Mouse (Mus musculus) liver, embryonic 14.5 days (tissue): ENCODE measurements around the gene Sumo2. TPM values are rescaled to one million over a fixed set of nuclear protein-coding genes. Genes with fewer than 3 reads are reported as not detected.
"Not testable (repeated sequence)": the region's sequence is repeated elsewhere in the genome, so short reads cannot be mapped to it uniquely, and the experiment has no call there.

ENCODE experiments used
- ATAC-seq: fragments of 200-750 bp; cut with Nextera tagmentation; 2 replicates; pipeline ENCODE4 v1.8.0; 2017; ENCODE audit warnings: moderate number of reproducible peaks, mild to moderate bottlenecking, moderate library complexity; ENCODE audit not compliant: insufficient read depth
- DNase-seq, 3 experiments: peaks; one replicate each; pipeline ENCODE4 v3.0.0-alpha.2; 2012 to 2013; ENCODE audit warnings: low read depth in 3 of 3, low spot score in 3 of 3
- H3K27ac ChIP-seq: fragments of 300-500 bp; sonication (generic); 2 replicates; pipeline ENCODE4 v1.5.1; 2014; ENCODE audit warnings: moderate library complexity, mild to moderate bottlenecking, control low read depth, inconsistent platforms
- H3K27me3 ChIP-seq: fragments of 300-500 bp; sonication (generic); 2 replicates; pipeline ENCODE4 v1.6.1; 2014; ENCODE audit warnings: mild to moderate bottlenecking, low read length, moderate library complexity; ENCODE audit not compliant: control insufficient read depth, insufficient read depth
- H3K36me3 ChIP-seq: fragments of 300-500 bp; sonication (generic); replicated peaks from 2 replicates; pipeline ENCODE4 v1.6.1; 2014; ENCODE audit warnings: low read depth; ENCODE audit not compliant: control insufficient read depth, insufficient read depth
- H3K4me1 ChIP-seq, 2 experiments: fragments of 200-500 bp in 1 of 2; fragments of 300-500 bp in 1 of 2; sonication (generic) in 1 of 2; replicated peaks; 2 replicates each; pipeline ENCODE4 v1.6.1; 2012 to 2014; ENCODE audit warnings: antibody characterized with exemption in 1 of 2, inconsistent platforms in 1 of 2, low read length in 1 of 2; ENCODE audit not compliant: control insufficient read depth in 2 of 2, insufficient read depth in 2 of 2
- H3K4me2 ChIP-seq: fragments of 300-500 bp; sonication (generic); 2 replicates; pipeline ENCODE4 v1.6.1; 2014; ENCODE audit warnings: low read depth, mild to moderate bottlenecking, control low read depth, moderate library complexity
- H3K4me3 ChIP-seq, 2 experiments: fragments of 200-500 bp in 1 of 2; fragments of 300-500 bp in 1 of 2; sonication (generic) in 1 of 2; 2 replicates each; pipeline ENCODE4 v1.5.1; 2012 to 2014; ENCODE audit warnings: low read depth in 2 of 2, low read length in 2 of 2, mild to moderate bottlenecking in 2 of 2, control low read depth in 1 of 2, inconsistent platforms in 1 of 2, moderate library complexity in 1 of 2; ENCODE audit not compliant: insufficient read depth in 1 of 2
- H3K9ac ChIP-seq: fragments of 300-500 bp; sonication (generic); replicated peaks from 2 replicates; pipeline ENCODE4 v1.6.1; 2014; ENCODE audit warnings: mild to moderate bottlenecking, control low read depth, moderate library complexity
- H3K9me3 ChIP-seq: fragments of 300-500 bp; sonication (generic); 2 replicates; pipeline ENCODE4 v1.6.1; 2016; ENCODE audit warnings: low read length, mixed read lengths; ENCODE audit not compliant: control insufficient read depth
- CTCF ChIP-seq: IDR thresholded peaks from 2 replicates; pipeline ENCODE4 v1.5.1; 2016; ENCODE audit warnings: antibody characterized with exemption, low read depth, control low read depth
- EP300 ChIP-seq: IDR thresholded peaks from 2 replicates; pipeline ENCODE4 v1.6.1; 2016; ENCODE audit warnings: antibody characterized with exemption, low read depth
- WGBS: fragments of 180-500 bp; shearing (Covaris S2); extraction: QIAGEN DNeasy Blood & Tissue Kit; methylation state at CpG from one replicate; pipeline ENCODE4 v1.1.7; 2014; ENCODE audit not compliant: insufficient replicate concordance; 5-methylcytosine and 5-hydroxymethylcytosine counted together
- polyA plus RNA-seq, 2 experiments: library from polyadenylated mRNA; depleted of rRNA in 1 of 2; stranded (reverse) in 1 of 2; unstranded in 1 of 2; fragments of >200 nt; fragmentation: Nextera tagmentation in 1 of 2; extraction: Ambion mirVana in 1 of 2; gene quantifications; 2 replicates each; pipeline versions ENCODE4 v1.2.1 to v1.2.3; 2012 to 2014

The Sumo2 gene
- polyA plus RNA-seq, 2 experiments, result 198 to 393 TPM

DNA sequence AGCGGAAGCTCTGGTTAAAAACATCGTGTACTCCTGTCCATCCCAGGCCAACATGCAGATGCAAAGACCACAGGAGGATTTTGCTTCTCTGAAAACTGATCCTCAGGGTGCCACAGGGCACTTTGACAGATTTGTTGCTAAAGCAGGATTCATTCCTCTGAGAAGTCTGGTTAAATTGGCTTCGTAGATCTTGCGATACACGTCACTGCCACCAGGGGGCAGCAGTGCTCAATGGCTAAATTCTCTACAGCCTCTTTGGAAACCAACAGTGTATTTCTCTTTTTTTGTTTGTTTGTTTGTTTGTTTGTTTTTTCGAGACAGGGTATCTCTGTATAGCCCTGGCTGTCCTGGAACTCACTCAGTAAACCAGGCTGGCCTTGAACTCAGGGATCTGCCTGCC is 52.4 kb downstream of the Sumo2 start:
- H3K4me2 ChIP-seq, result no peak overlapping the region
- H3K27me3 ChIP-seq, result no peaks in the 10 kb centered on the region
- WGBS, result 18% methylated on average over 6 of the region's 6 CpGs
- no peak overlapping the region for H3K4me3 ChIP-seq
- H3K9ac ChIP-seq, result no peak overlapping the region
- H3K4me1 ChIP-seq, result no peaks in the 10 kb centered on the region
- TF ChIP-seq CTCF (peak; percentile 96), EP300 (no peak)
- peak; percentile 36; the same call in 1 of the 2 replicates for ATAC-seq
- H3K36me3 ChIP-seq, result no peaks in the 10 kb centered on the region
- no peaks in the 10 kb centered on the region for H3K9me3 ChIP-seq
- peak; percentile 56 to 70 (median 69) for DNase-seq
- no peak overlapping the region for H3K27ac ChIP-seq

DNA sequence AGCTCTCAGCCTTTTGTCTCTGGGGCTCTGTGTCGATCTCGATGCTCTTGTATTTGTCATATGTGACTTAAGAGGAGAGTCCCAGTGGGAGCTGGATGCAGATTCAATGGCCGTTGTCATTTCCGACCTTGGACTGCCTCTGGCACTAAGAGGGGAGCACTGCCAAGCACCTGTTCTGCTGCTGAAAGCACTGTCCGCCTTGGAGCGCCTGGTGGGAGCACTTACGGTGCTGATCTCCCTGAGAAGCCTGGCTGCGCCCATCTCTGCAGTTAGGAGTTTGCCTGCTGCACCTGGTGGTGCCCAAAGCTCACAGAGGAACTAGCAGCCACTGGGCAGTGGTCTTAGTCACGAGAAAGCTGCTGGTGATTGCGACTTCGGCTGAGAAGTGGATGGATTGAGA is 52.8 kb downstream of the Sumo2 start:
- Histone ChIP-seq H3K9me3 (no peaks in the 10 kb centered on the region), H3K9ac (no peak overlapping the region), H3K27me3 (no peaks in the 10 kb centered on the region), H3K27ac (no peak overlapping the region), H3K36me3 (no peaks in the 10 kb centered on the region), H3K4me3 (no peak overlapping the region), H3K4me2 (no peak overlapping the region), H3K4me1 (no peaks in the 10 kb centered on the region)
- DNase-seq (no peak), ATAC-seq (no peak)
- WGBS, result 66% methylated on average over 11 of the region's 11 CpGs
- TF ChIP-seq EP300, result no peak
- no peak for TF ChIP-seq CTCF

DNA sequence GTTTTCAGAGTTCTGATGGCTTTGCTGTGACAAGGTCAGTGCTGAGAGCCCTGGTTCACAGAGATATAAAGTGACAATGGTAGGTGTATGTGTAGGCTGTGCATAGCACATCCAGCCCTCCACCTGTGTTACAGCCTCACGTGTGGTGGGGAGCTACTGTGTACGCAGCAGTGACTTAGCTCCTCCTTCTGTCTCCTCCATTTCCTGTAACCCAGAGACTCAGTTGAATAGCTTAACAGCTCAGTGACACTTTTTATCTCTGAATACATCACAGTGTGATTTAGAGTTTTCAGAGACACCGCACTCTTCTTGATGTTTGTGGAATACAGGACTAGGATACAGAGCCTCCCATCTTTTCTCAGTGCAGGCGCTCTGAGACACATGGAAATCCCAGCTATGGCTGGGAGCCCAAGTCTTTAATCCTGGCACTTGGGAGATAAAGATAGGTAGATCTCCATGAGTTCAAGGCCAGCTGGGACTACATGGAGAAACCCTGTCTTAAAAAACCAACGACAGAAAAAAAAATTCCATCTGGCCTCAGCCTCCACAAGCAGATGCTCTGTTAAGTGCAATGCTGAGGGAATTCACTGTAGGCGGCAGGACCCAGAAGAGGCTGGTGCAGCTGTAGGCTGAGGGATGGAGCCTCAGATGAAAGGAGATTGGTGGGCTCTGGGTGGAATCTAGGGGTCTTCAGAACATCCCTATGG is 54.4 kb downstream of the Sumo2 start:
- Histone ChIP-seq H3K36me3 (no peaks in the 10 kb centered on the region), H3K9ac (no peak overlapping the region), H3K4me2 (no peak overlapping the region), H3K4me1 (no peaks in the 10 kb centered on the region; a peak in 2 of 4 replicates), H3K27ac (no peak overlapping the region), H3K9me3 (no peaks in the 10 kb centered on the region), H3K27me3 (no peaks in the 10 kb centered on the region), H3K4me3 (no peak overlapping the region)
- no peak for TF ChIP-seq CTCF
- TF ChIP-seq EP300, result no peak
- DNase-seq (no peak), ATAC-seq (no peak)
- 66% methylated on average over 6 of the region's 6 CpGs for WGBS

DNA sequence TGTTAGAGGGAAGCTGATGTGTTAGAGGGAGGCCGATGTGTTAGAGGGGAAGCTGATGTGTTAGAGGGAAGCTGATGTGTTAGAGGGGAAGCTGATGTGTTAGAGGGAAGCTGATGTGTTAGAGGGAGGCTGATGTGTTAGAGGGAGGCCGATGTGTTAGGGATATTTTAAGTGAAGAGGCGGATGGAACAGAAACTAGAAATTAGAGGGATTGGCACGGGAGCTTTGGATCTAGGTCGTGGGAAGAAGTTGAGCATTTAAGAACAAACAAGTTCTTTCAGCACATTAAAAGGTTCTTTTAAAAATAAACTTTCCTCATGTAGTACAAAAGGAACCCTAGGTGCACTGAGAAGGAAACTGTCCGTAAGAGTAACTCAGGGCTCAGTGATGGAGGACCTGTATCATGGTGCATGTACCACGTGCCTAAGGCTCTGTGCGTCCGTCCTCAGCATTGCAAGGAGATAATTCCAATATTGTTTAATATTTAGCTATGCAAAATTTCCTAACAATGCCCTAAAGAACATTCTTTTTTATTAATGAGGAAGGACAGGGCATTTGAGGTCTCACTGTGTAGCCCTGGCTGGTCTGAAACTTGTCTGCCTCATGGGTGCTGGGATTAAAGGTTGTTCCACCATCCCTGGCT is 57.7 kb downstream of the Sumo2 start:
- Histone ChIP-seq H3K9ac (no peak overlapping the region), H3K27ac (no peak overlapping the region), H3K36me3 (no peaks in the 10 kb centered on the region), H3K4me2 (no peak overlapping the region), H3K4me1 (peaks cover 12 to 18% of the 10 kb centered on the region in 2 experiments), H3K27me3 (no peaks in the 10 kb centered on the region), H3K9me3 (no peaks in the 10 kb centered on the region), H3K4me3 (no peak overlapping the region)
- no peak for TF ChIP-seq EP300
- no peak for TF ChIP-seq CTCF
- 65% methylated on average over 9 of the region's 9 CpGs for WGBS
- ATAC-seq, result no peak
- DNase-seq, result no peak

DNA sequence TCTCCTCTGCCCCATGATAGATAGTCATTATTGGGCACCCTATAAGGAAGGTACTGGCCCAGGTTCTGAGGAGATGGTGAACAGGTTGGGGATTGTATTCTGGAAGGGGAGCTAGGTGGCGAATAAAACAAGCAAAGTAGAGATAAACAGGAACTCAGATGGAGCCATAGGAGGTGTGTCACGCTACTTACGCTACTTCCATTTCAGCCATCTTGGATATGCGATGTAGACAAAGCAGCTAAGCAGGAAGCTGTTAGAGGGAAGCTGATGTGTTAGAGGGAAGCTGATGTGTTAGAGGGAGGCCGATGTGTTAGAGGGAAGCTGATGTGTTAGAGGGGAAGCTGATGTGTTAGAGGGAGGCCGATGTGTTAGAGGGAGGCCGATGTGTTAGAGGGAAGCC is 58.7 kb downstream of the Sumo2 start:
- not testable (repeated sequence) for H3K27ac ChIP-seq, H3K36me3 ChIP-seq, DNase-seq, H3K9ac ChIP-seq, H3K4me3 ChIP-seq, ATAC-seq, H3K9me3 ChIP-seq, H3K27me3 ChIP-seq
- WGBS, result 45% methylated on average over 7 of the region's 7 CpGs
- Histone ChIP-seq H3K4me1 (peaks cover 12 to 20% of the 10 kb centered on the region in 2 experiments), H3K4me2 (peak overlapping the region; percentile 93)

DNA sequence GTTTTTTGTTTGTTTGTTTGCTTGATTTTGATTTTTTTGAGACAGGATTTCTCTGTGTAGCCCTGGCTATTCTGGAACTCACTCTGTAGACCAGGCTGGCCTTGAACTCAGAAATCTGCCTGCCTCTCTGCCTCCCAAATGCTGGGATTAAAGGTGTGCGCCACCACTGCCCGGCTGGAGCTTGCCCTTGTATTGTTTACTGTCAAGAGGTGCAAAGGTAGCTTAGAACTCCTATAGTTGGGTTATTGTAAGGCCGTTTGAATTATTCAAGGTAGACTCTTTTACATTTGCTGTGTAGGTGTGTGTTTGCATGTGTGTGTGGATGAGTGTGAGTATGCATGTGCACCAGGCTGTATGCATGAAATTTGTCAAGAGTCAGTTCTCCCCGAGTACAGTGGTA is 59.4 kb downstream of the Sumo2 start:
- Histone ChIP-seq H3K4me3 (peak overlapping the region; percentile 1 to 73; a peak in 2 of 4 replicates), H3K4me2 (peak overlapping the region; percentile 93), H3K4me1 (peaks cover 12 to 20% of the 10 kb centered on the region in 2 experiments)
- whole genome bisulfite sequencing, result 69% methylated on average over 4 of the region's 4 CpGs
- H3K27me3 ChIP-seq, H3K9me3 ChIP-seq, ATAC-seq, H3K36me3 ChIP-seq, H3K27ac ChIP-seq, DNase-seq, H3K9ac ChIP-seq: not testable (repeated sequence)
